Mouse (Mus musculus): ENCODE measurements at regions not wholly inside any gene's neighbourhood (a gene's known extent, or its start where the extent isn't known, plus 50 kb on each side); places are given as distances from the start of the nearest gene placed in this dataset.
A peak's percentile ranks its signal among the peaks of the same experiment; 100 is the strongest.

GRCm38 (mm10) chrX:99218213-99218612 lies 82.3 kb downstream of the Efnb1 start:
- Histone ChIP-seq H3K27me3 (ENCODE audit: insufficient read depth, low read length) (no peaks in the 10 kb centered on the region), H3K9ac (no peak overlapping the region), H3K4me3 (ENCODE audit: low read depth, low read length) (no peak overlapping the region), H3K4me1 (ENCODE audit: insufficient read depth) (peaks cover 8% of the 10 kb centered on the region; the same call in 1 of the 2 replicates), H3K4me2 (no peak overlapping the region), H3K9me3 (ENCODE audit: low read depth, low read length) (no peaks in the 10 kb centered on the region), H3K36me3 (ENCODE audit: insufficient read depth) (no peaks in the 10 kb centered on the region), H3K27ac (ENCODE audit: low read depth) (no peak overlapping the region)
- ATAC-seq (ENCODE audit: insufficient read depth), result no peak
- peak; percentile 49 for DNase-seq
- WGBS, result 26% methylated on average over 5 of the region's 7 CpGs
- no peak for TF ChIP-seq CTCF (IDR thresholded peaks at IDR 0.05; ENCODE audit: low read depth)

GRCm38 (mm10) chrX:99216633-99217459 lies 80.9 kb downstream of the Efnb1 start:
- WGBS, result 17% methylated on average over 42 of the region's 60 CpGs
- H3K9ac ChIP-seq, result peak overlapping the region; percentile 58
- no peaks in the 10 kb centered on the region for H3K36me3 ChIP-seq (ENCODE audit: insufficient read depth)
- peak overlapping the region; percentile 60 for H3K4me2 ChIP-seq
- DNase-seq (peak; percentile 72), ATAC-seq (ENCODE audit: insufficient read depth) (peak; percentile 77)
- TF ChIP-seq CTCF (IDR thresholded peaks at IDR 0.05; ENCODE audit: low read depth), result no peak
- peak overlapping the region; percentile 32 for H3K4me3 ChIP-seq (ENCODE audit: low read depth, low read length)
- peak overlapping the region; percentile 75 for H3K27ac ChIP-seq (ENCODE audit: low read depth)
- H3K27me3 ChIP-seq (ENCODE audit: insufficient read depth, low read length), result no peaks in the 10 kb centered on the region
- H3K9me3 ChIP-seq (ENCODE audit: low read depth, low read length), result no peaks in the 10 kb centered on the region
- H3K4me1 ChIP-seq (ENCODE audit: insufficient read depth), result peaks cover 8% of the 10 kb centered on the region; the same call in 1 of the 2 replicates

- ATAC-seq (ENCODE audit: insufficient read depth) (no peak), DNase-seq (peak; percentile 39)
- Histone ChIP-seq H3K9me3 (ENCODE audit: low read depth, low read length) (no peaks in the 10 kb centered on the region), H3K36me3 (ENCODE audit: insufficient read depth) (no peaks in the 10 kb centered on the region), H3K4me3 (ENCODE audit: low read depth, low read length) (no peak overlapping the region), H3K4me2 (peak overlapping the region; percentile 60), H3K4me1 (ENCODE audit: insufficient read depth) (peaks cover 8% of the 10 kb centered on the region; the same call in 1 of the 2 replicates), H3K27ac (ENCODE audit: low read depth) (no peak overlapping the region), H3K27me3 (ENCODE audit: insufficient read depth, low read length) (no peaks in the 10 kb centered on the region), H3K9ac (no peak overlapping the region)
- 53% methylated on average over 5 of the region's 5 CpGs for WGBS
- TF ChIP-seq CTCF (IDR thresholded peaks at IDR 0.05; ENCODE audit: low read depth), result no peak
These were observed 80.0 kb downstream of the Efnb1 start for GRCm38 (mm10) chrX:99215931-99216330.

GRCm38 (mm10) chrX:99215111-99215510 lies 79.2 kb downstream of the Efnb1 start:
- no peaks in the 10 kb centered on the region for H3K9me3 ChIP-seq (ENCODE audit: low read depth, low read length)
- H3K36me3 ChIP-seq (ENCODE audit: insufficient read depth), result no peaks in the 10 kb centered on the region
- peaks cover 8% of the 10 kb centered on the region; the same call in 1 of the 2 replicates for H3K4me1 ChIP-seq (ENCODE audit: insufficient read depth)
- H3K27me3 ChIP-seq (ENCODE audit: insufficient read depth, low read length), result no peaks in the 10 kb centered on the region
- H3K9ac ChIP-seq, result no peak overlapping the region
- H3K4me2 ChIP-seq, result no peak overlapping the region
- ATAC-seq (ENCODE audit: insufficient read depth), result peak; percentile 57; the same call in 1 of the 2 replicates
- no peak for TF ChIP-seq CTCF (IDR thresholded peaks at IDR 0.05; ENCODE audit: low read depth)
- 40% methylated on average over 7 of the region's 7 CpGs for WGBS
- DNase-seq, result peak; percentile 65
- no peak overlapping the region for H3K27ac ChIP-seq (ENCODE audit: low read depth)
- H3K4me3 ChIP-seq (ENCODE audit: low read depth, low read length), result no peak overlapping the region

- Histone ChIP-seq H3K4me3 (ENCODE audit: low read depth, low read length) (no peak overlapping the region), H3K27ac (ENCODE audit: low read depth) (no peak overlapping the region; the same call in 1 of the 2 replicates), H3K27me3 (ENCODE audit: insufficient read depth, low read length) (no peaks in the 10 kb centered on the region), H3K4me1 (ENCODE audit: insufficient read depth) (peaks cover 8% of the 10 kb centered on the region; the same call in 1 of the 2 replicates), H3K4me2 (no peak overlapping the region), H3K36me3 (ENCODE audit: insufficient read depth) (no peaks in the 10 kb centered on the region), H3K9me3 (ENCODE audit: low read depth, low read length) (no peaks in the 10 kb centered on the region), H3K9ac (no peak overlapping the region)
- peak; percentile 80 for DNase-seq
- TF ChIP-seq CTCF (IDR thresholded peaks at IDR 0.05; ENCODE audit: low read depth), result no peak
- 40% methylated on average over 6 of the region's 6 CpGs for WGBS
- no peak for ATAC-seq (ENCODE audit: insufficient read depth)
These were observed 77.7 kb downstream of the Efnb1 start for GRCm38 (mm10) chrX:99213565-99214153.

GRCm38 (mm10) chrX:99204077-99204476 lies 68.1 kb downstream of the Efnb1 start:
- no peaks in the 10 kb centered on the region for H3K36me3 ChIP-seq (ENCODE audit: insufficient read depth)
- no peak overlapping the region for H3K4me2 ChIP-seq
- H3K9me3 ChIP-seq (ENCODE audit: low read depth, low read length), result no peaks in the 10 kb centered on the region
- H3K4me3 ChIP-seq (ENCODE audit: low read depth, low read length), result no peak overlapping the region
- no peak for TF ChIP-seq CTCF (IDR thresholded peaks at IDR 0.05; ENCODE audit: low read depth)
- WGBS, result 74% methylated on average over 6 of the region's 6 CpGs
- peaks cover 4% of the 10 kb centered on the region; the same call in 1 of the 2 replicates for H3K4me1 ChIP-seq (ENCODE audit: insufficient read depth)
- H3K9ac ChIP-seq, result no peak overlapping the region
- ATAC-seq (ENCODE audit: insufficient read depth), result no peak
- no peak overlapping the region for H3K27ac ChIP-seq (ENCODE audit: low read depth)
- DNase-seq, result no peak
- H3K27me3 ChIP-seq (ENCODE audit: insufficient read depth, low read length), result no peaks in the 10 kb centered on the region

- Histone ChIP-seq H3K27me3 (ENCODE audit: insufficient read depth, low read length) (no peaks in the 10 kb centered on the region), H3K4me1 (ENCODE audit: insufficient read depth) (peaks cover 7% of the 10 kb centered on the region; the same call in 1 of the 2 replicates), H3K9ac (no peak overlapping the region), H3K4me3 (ENCODE audit: low read depth, low read length) (no peak overlapping the region), H3K4me2 (no peak overlapping the region), H3K9me3 (ENCODE audit: low read depth, low read length) (no peaks in the 10 kb centered on the region), H3K27ac (ENCODE audit: low read depth) (no peak overlapping the region), H3K36me3 (ENCODE audit: insufficient read depth) (no peaks in the 10 kb centered on the region)
- 75% methylated on average over 7 of the region's 7 CpGs for WGBS
- ATAC-seq (ENCODE audit: insufficient read depth) (no peak), DNase-seq (no peak)
- TF ChIP-seq CTCF (IDR thresholded peaks at IDR 0.05; ENCODE audit: low read depth), result no peak
These were observed 65.2 kb downstream of the Efnb1 start for GRCm38 (mm10) chrX:99201081-99201480.
